Mouse (Mus musculus) B cell, adult 2 months (primary cell): ENCODE measurements around the gene Fbxw22.
"Not testable (repeated sequence)": the region's sequence is repeated elsewhere in the genome, so short reads cannot be mapped to it uniquely, and the experiment has no call there.

Experiments
- DNase-seq, 2 experiments: peaks; one replicate each; pipeline ENCODE4 v3.0.0; 2022

The Fbxw22 gene

GRCm38 (mm10) chr9:109404196-109404595 is at the start of gene Fbxw22:
Gene Fbxw22 (minus strand): TSS chr9:109404296.
- not testable (repeated sequence) for DNase-seq

- no peak for DNase-seq
Observed at GRCm38 (mm10) chr9:109449040-109449439, 44.9 kb upstream of the Fbxw22 start, which contains the start of gene Fbxw16. Gene Fbxw16 (minus strand): TSS chr9:109449140.

- DNase-seq: no peak
Observed at GRCm38 (mm10) chr9:109432956-109433355, 28.9 kb upstream of the Fbxw22 start.

- DNase-seq: not testable (repeated sequence)
Observed at GRCm38 (mm10) chr9:109339559-109339958, 64.5 kb downstream of the Fbxw22 start, which contains the start of gene Fbxw28. Gene Fbxw28 (minus strand): TSS chr9:109339659.
